Mouse (Mus musculus) liver, embryonic 11.5 days (tissue): ENCODE data around the gene Upf2. TPM values are rescaled to one million over a fixed set of nuclear protein-coding genes. Genes with fewer than 3 reads are reported as not detected.
"Not testable (repeated sequence)": the region's sequence is repeated elsewhere in the genome, so short reads cannot be mapped to it uniquely, and the experiment has no call there.

Experiments
- ATAC-seq: fragments of 200-750 bp; cut with Nextera tagmentation; replicated peaks from 2 replicates; pipeline ENCODE4 v1.8.0; 2017; ENCODE audit warnings: moderate number of reproducible peaks, mild to moderate bottlenecking, moderate TSS enrichment, moderate library complexity; ENCODE audit not compliant: low FRiP score
- DNase-seq: peaks from one replicate; pipeline ENCODE4 v3.0.0-alpha.2; 2017; ENCODE audit warnings: low spot score
- H3K27ac ChIP-seq: fragments of 300-500 bp; sonication (generic); 2 replicates; pipeline ENCODE4 v1.5.1; 2014; ENCODE audit warnings: mild to moderate bottlenecking, low read depth, low read length, control low read depth
- H3K27me3 ChIP-seq: fragments of 300-500 bp; sonication (generic); replicated peaks from 2 replicates; pipeline ENCODE4 v1.6.1; 2014; ENCODE audit warnings: low read length, mixed read lengths; ENCODE audit not compliant: control insufficient read depth, insufficient read depth
- H3K36me3 ChIP-seq: fragments of 300-500 bp; sonication (generic); 2 replicates; pipeline ENCODE4 v1.6.1; 2014; ENCODE audit warnings: mild to moderate bottlenecking, low read length, moderate library complexity, mixed read lengths; ENCODE audit not compliant: control insufficient read depth, insufficient read depth
- H3K4me1 ChIP-seq: fragments of 300-500 bp; sonication (generic); replicated peaks from 2 replicates; pipeline ENCODE4 v1.6.1; 2014; ENCODE audit warnings: low read length, mixed read lengths; ENCODE audit not compliant: control insufficient read depth, insufficient read depth
- H3K4me2 ChIP-seq: fragments of 300-500 bp; sonication (generic); 2 replicates; pipeline ENCODE4 v1.6.1; 2014; ENCODE audit warnings: mild to moderate bottlenecking, control low read depth, moderate library complexity
- H3K4me3 ChIP-seq: fragments of 300-500 bp; sonication (generic); 2 replicates; pipeline ENCODE4 v1.5.1; 2014; ENCODE audit warnings: low read depth, low read length, control low read depth
- H3K9ac ChIP-seq: fragments of 300-500 bp; sonication (generic); 2 replicates; pipeline ENCODE4 v1.6.1; 2014; ENCODE audit warnings: low read depth, low read length, control low read depth
- H3K9me3 ChIP-seq: fragments of 300-500 bp; sonication (generic); 2 replicates; pipeline ENCODE4 v1.6.1; 2016; ENCODE audit warnings: low read length, inconsistent platforms, mixed read lengths; ENCODE audit not compliant: control insufficient read depth
- WGBS: fragments of 180-500 bp; shearing (Covaris S2); extraction: QIAGEN DNeasy Blood & Tissue Kit; methylation state at CpG from one replicate; pipeline ENCODE4 v1.1.7; 2014; 5-methylcytosine and 5-hydroxymethylcytosine counted together
- polyA plus RNA-seq: library from polyadenylated mRNA; unstranded; fragments of >200 nt; fragmentation: Nextera tagmentation; extraction: Ambion mirVana; gene quantifications from 2 replicates; pipeline ENCODE4 v1.2.1, GENCODE M21; 2014

Gene Upf2
- polyA plus RNA-seq, 1 experiment from 2014 or later = 10.7 TPM

- H3K36me3 ChIP-seq = no peaks in the 10 kb centered on the region
- H3K9me3 ChIP-seq = no peaks in the 10 kb centered on the region
- 1% methylated on average over 36 of the region's 36 CpGs for WGBS
- H3K4me2 ChIP-seq = peak within 1 kb of the TSS; percentile 82
- H3K27me3 ChIP-seq = no peaks in the 10 kb centered on the region
- peak within 1 kb of the TSS; percentile 74 for H3K4me3 ChIP-seq
- H3K9ac ChIP-seq = peak within 1 kb of the TSS; percentile 68
- ATAC-seq (peak; percentile 91), DNase-seq (peak; percentile 75)
- H3K27ac ChIP-seq = no peak within 1 kb of the TSS
- 0 out of 2 replicates have a peak, but pooled peaks cover 15% of the 10 kb centered on the region for H3K4me1 ChIP-seq
Observed at GRCm38 (mm10) chr2:5942416-5943032, 8.7 kb upstream of the Upf2 start, which contains the start of gene Dhtkd1. TSS of gene Dhtkd1 (minus strand) at chr2:5942792.

GRCm38 (mm10) chr2:5943071-5943470, 8.2 kb upstream of the Upf2 start:
- H3K36me3 ChIP-seq = no peaks in the 10 kb centered on the region
- H3K4me2 ChIP-seq = peak overlapping the region; percentile 82
- ATAC-seq (no peak), DNase-seq (no peak)
- H3K4me3 ChIP-seq = peak overlapping the region; percentile 74
- H3K4me1 ChIP-seq = 0 out of 2 replicates have a peak, but pooled peaks cover 15% of the 10 kb centered on the region
- WGBS = 33% methylated on average over 4 of the region's 4 CpGs
- H3K9me3 ChIP-seq = no peaks in the 10 kb centered on the region
- no peaks in the 10 kb centered on the region for H3K27me3 ChIP-seq
- no peak overlapping the region for H3K27ac ChIP-seq
- H3K9ac ChIP-seq = peak overlapping the region; percentile 68; the same call in 1 of the 2 replicates

- no peaks in the 10 kb centered on the region for H3K9me3 ChIP-seq
- H3K27ac ChIP-seq = peak overlapping the region; percentile 45; the same call in 1 of the 2 replicates
- H3K36me3 ChIP-seq = no peaks in the 10 kb centered on the region
- DNase-seq = no peak
- peak overlapping the region; percentile 34 for H3K4me2 ChIP-seq
- no peak overlapping the region for H3K4me3 ChIP-seq
- H3K27me3 ChIP-seq = no peaks in the 10 kb centered on the region
- ATAC-seq = peak; percentile 66
- WGBS = 62% methylated on average over 1 of the region's 1 CpGs
- 0 out of 2 replicates have a peak, but pooled peaks cover 11% of the 10 kb centered on the region for H3K4me1 ChIP-seq
- no peak overlapping the region for H3K9ac ChIP-seq
Observed at GRCm38 (mm10) chr2:5945629-5946028, 5.6 kb upstream of the Upf2 start.

GRCm38 (mm10) chr2:5946876-5947275, 4.4 kb upstream of the Upf2 start:
- no peak overlapping the region for H3K27ac ChIP-seq
- no peaks in the 10 kb centered on the region for H3K27me3 ChIP-seq
- no peaks in the 10 kb centered on the region for H3K9me3 ChIP-seq
- H3K4me3 ChIP-seq = no peak overlapping the region
- H3K9ac ChIP-seq = no peak overlapping the region
- H3K4me2 ChIP-seq = no peak overlapping the region
- H3K4me1 ChIP-seq = 0 out of 2 replicates have a peak, but pooled peaks cover 10% of the 10 kb centered on the region
- 87% methylated on average over 3 of the region's 3 CpGs for WGBS
- no peaks in the 10 kb centered on the region for H3K36me3 ChIP-seq
- ATAC-seq (no peak), DNase-seq (no peak)

- no peaks in the 10 kb centered on the region for H3K36me3 ChIP-seq
- no peak overlapping the region for H3K9ac ChIP-seq
Observed at GRCm38 (mm10) chr2:5948964-5949363, 2.3 kb upstream of the Upf2 start.

GRCm38 (mm10) chr2:5949821-5950220, 1.4 kb upstream of the Upf2 start:
- not testable (repeated sequence) for DNase-seq, ATAC-seq, H3K27me3 ChIP-seq, H3K36me3 ChIP-seq, H3K9me3 ChIP-seq
- Histone ChIP-seq H3K4me2 (peak overlapping the region; percentile 73), H3K4me3 (peak overlapping the region; percentile 72), H3K9ac (peak overlapping the region; percentile 77; the same call in 1 of the 2 replicates), H3K4me1 (peaks cover 10% of the 10 kb centered on the region; the same call in 1 of the 2 replicates), H3K27ac (0 out of 2 replicates have a peak overlapping the region, but pooled peaks have one; percentile 36)
- WGBS = 90% methylated on average over 9 of the region's 9 CpGs

More at GRCm38 (mm10) chr2:5948964-5949363, 2.3 kb upstream of the Upf2 start:
- Histone ChIP-seq H3K27ac (no peak overlapping the region), H3K27me3 (no peaks in the 10 kb centered on the region), H3K4me2 (no peak overlapping the region), H3K4me1 (peaks cover 10% of the 10 kb centered on the region; the same call in 1 of the 2 replicates), H3K4me3 (no peak overlapping the region), H3K9me3 (no peaks in the 10 kb centered on the region)
- WGBS = 92% methylated on average over 2 of the region's 2 CpGs
- ATAC-seq (no peak), DNase-seq (no peak)

GRCm38 (mm10) chr2:5950305-5950704, 964 bp upstream of the Upf2 start:
- no peaks in the 10 kb centered on the region for H3K9me3 ChIP-seq
- WGBS = 9% methylated on average over 6 of the region's 6 CpGs
- no peaks in the 10 kb centered on the region for H3K27me3 ChIP-seq
- H3K4me3 ChIP-seq = peak overlapping the region; percentile 72
- H3K4me1 ChIP-seq = peaks cover 10% of the 10 kb centered on the region; the same call in 1 of the 2 replicates
- peak overlapping the region; percentile 36 for H3K27ac ChIP-seq
- DNase-seq (no peak), ATAC-seq (no peak)
- H3K4me2 ChIP-seq = peak overlapping the region; percentile 73
- H3K9ac ChIP-seq = peak overlapping the region; percentile 77
- no peaks in the 10 kb centered on the region for H3K36me3 ChIP-seq

- ATAC-seq = peak; percentile 59
- H3K4me2 ChIP-seq = peak overlapping the region; percentile 73
- peak overlapping the region; percentile 72 for H3K4me3 ChIP-seq
- H3K9ac ChIP-seq = peak overlapping the region; percentile 77
- under 1% methylated on average over 46 of the region's 46 CpGs for WGBS
- no peaks in the 10 kb centered on the region for H3K9me3 ChIP-seq
- H3K27ac ChIP-seq = peak overlapping the region; percentile 66
- peaks cover 6% of the 10 kb centered on the region; the same call in 1 of the 2 replicates for H3K4me1 ChIP-seq
- H3K36me3 ChIP-seq = no peaks in the 10 kb centered on the region
- no peak for DNase-seq
- no peaks in the 10 kb centered on the region for H3K27me3 ChIP-seq
Observed at GRCm38 (mm10) chr2:5951621-5952211, 447 bp downstream of the Upf2 start.
